Mouse (Mus musculus) right cerebral cortex, postnatal 14 days (tissue): ENCODE results near the gene Retreg1.

ENCODE experiments used
- DNase-seq: peaks from one replicate; pipeline ENCODE4 v3.0.0; 2022

Retreg1 gene

DNA sequence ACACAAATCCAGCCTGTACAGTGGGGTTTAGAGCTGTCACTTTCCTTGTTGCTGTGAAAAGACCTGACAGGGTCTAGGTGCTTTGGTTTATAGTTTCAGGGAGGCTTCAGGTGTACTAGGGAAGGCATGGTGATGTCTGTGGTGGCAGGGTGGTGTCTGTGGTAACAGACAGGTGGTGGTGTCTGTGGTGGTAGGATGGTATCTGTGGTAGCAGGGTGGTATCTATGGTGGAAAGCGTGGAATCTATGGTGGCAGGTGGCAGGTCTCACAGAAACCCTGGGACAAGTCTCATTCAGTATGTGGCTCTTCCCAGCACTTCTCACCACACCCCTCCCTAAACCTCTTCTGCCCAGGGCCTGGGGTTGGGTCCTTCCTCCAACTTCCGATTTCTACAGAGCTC, 8.7 kb upstream of the Retreg1 start:
- no peak for DNase-seq

DNA sequence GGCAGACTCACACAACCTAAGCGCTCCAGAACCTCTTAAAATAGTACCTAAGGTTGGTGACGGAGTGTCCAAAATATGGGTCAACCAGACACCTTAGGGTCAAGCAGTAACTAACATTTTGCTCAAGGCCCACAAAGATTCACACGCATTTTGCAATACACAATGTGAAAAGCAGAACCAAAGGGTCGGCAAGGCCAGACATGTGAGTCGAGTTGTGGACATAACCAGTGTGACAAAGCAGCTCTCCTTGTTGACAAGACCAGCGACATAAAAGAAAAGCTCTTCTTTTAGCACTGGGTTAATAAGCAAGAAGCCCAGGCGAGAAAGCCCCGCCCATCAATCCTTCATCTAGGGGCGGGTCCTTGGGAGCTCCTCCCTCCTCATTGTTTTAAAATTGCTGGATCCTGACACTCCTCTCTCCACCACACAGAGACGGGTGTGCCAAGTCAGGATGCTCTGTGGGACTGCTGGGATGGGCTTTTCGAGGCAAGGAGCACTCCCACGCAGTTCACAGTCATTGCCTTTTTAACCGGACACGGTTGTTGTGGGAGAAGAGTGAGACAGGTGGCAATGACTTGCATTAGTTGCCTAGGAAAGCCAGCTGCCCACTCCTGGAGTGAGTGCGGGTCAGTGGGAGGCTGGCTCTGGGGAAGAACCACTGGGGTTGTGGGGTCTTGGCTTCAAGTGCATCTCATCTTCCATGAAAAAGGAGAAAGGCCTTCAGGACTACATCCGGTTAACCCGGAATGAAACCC, 7.9 kb upstream of the Retreg1 start:
- DNase-seq = no peak

DNA sequence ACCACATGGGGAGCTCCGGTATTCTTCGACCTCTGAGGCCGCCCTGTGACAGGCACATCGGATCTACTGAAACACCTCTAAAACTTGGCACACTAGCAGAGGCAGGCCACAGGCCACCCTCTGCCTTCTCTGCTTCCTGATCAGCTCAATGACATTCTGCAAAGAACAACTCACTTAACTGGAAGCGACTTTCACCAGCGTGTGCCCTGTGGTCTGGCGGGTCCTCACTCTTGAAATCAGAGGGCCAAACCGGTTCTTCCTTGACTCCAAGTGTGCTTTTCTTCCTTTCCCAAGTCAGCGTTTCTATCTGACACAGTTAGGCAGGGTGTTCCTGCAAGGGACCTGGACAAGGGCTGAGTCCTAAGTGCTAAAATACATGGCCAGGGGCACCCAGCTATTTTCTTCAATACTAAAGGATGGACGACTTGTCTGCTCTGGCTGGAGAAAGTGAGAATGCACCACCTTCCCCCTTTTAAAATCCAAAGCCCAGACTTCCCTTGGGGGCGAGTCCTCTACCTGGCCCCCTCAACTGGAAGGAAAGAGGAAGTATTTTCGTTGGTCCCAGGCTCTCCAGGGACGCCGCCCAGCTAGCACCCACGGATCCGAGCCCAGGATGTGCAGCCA, 406 bp upstream of the Retreg1 start:
- DNase-seq = no peak

DNA sequence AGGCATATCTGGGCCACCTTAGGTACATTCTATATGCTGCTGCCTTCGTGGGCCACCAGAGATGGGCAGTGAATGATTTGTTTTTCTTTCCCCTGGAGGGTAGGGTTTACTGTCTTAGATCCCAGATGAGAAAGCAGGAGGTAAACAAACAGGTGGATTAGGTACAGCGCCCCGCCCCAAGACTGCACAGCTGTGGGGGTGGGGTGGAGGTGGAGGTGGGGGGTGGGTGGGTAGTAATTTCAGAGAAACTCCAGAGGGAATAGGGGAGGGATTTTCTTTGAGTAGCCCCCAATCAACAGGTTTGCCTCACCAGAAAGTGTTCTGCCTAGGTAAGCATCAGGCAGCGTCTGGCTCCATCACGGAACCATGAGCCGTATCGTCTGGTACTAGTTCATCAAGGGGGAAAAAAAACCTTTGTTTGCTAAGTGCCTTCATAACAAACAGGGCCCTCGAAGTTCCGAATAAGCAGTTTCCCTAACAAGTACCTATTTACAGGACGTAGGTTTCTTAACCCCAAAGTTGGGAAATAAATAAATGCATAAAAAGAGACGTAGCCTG, 1.1 kb downstream of the Retreg1 start:
- DNase-seq = no peak

DNA sequence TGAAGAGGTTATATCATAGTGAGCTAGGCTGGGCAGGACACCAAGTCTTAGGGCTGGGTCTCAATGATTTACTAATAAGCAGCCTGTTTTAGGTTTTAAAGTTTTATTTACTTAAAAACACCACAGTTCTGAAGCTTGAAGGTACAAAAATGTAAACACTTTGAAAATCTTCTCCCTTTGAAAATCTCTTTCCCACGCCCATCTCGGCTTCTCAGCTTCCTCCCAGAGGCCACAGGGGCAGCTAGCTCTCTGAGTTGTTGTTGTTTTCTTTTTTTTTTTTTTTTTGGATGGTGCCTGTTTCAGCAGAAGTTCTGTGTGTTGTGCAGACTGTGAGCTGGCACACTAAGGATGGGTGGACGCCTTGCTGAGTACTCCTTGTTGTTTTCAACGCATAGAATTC, 1.8 kb downstream of the Retreg1 start:
- no peak for DNase-seq

DNA sequence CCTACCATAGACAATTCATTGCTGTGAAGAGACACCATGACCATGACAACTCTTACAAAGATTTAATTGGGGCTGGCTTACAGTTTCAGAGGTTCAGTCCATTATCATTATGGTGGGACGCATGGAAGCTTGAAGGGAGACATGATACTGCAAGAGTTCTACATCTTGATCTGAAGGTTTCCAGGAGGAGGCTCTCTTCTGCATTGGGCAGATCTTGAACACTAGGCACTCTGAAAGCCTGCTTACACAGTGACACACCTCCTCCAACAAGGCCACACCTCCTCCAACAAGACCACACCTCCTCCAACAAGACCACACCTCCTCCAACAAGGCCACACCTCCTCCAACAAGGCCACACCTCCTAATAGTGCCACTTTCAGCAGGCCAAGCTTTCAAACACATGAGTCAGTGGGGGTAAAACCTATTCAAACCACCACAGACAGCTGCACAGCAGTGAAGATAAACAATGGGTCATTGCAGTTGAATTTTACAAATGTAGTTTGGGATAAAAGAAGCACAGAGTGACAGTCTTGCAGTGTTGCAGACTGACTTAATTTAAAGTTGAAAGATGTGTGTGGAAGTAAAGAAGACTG, 4.7 kb downstream of the Retreg1 start:
- no peak for DNase-seq

DNA sequence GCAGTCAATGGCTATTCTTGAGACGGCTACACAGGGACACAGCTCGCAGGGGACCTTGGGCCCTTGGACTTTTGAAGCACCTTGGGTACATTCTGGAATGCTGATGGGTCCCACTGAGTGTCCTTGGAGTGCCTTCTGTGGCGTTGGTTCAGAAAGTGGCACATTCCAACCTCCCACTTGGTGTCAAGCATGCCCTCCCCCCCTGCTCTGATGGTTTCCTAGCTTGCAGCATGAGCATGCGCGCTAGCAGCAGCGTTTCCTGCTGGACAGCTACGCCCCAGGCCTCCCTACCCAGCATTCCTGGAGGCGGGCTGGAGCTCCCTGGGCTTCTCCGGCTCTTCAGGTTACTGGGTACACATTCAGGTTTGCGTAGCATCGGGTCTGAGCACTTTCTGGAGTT, 7.6 kb downstream of the Retreg1 start:
- DNase-seq = no peak

DNA sequence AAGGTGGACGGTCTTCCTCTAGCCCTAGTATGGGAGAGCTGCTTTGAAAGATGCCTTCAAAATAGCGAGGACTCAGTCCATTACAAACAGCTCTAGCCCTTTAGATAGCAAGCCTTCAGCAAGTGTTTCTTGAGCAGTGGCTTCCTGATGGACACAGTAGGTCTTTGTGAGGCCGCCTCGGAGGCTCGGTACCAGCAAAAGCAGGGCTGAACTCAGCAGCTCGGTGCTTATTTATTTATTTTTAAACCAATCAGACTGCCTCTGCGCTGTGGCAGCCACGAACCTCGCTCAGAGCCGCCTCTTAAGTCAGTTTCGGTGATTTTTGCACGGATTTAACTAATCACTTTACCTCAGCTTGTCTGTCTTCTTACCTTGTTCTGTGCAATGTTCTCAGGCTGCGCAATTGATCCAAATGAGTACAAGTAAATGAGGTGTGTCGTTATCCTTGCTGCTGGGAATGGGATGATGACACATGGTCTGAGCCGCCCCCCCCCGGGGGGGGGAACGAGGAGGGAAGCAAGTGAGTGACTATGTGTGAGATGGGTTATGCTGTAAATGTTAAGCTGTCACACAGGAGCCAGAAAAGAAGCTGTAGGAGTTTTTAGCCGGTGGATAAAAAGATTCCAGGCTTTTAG, 11.4 kb downstream of the Retreg1 start:
- DNase-seq = no peak

DNA sequence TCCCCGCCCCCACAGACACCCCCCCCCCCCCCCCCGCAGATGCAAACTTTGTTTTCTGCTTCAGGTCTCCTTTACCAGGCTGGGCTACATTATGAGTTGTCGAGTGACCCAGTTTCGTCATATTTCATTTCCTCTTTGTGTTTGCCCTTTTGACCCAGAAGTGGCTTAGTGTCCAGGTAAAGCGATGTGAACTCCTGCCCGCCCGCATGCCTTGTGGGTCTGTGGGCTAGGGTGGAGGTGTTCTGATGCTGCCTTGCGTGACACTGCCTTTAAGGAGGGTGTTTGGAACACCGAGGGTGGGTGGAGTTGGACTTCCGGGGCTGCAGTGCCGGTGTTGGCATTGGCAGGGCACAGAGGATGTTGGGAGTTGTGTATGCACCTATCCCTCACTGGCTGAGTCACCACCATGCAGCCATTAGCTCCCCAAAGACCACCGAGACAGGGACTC, 15.7 kb downstream of the Retreg1 start:
- no peak for DNase-seq

DNA sequence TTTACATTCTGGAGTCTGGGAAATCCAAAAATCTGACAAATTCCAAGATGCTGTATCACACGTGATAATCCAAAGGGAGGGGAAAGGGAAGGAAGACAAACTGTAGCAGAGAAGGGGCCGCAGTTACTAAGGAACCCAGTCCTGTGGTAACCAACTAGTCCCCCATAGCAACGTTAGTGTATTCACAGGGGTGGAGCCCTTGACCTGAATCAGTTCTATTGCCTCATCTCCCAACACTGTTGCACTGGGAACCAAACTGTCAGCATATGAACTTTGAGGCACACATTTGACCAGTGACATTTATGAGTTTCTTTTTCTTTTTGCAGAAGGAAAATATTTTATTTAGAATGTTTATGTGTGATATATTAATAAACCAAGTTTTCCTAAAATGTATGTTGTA, 16.5 kb downstream of the Retreg1 start:
- no peak for DNase-seq

DNA sequence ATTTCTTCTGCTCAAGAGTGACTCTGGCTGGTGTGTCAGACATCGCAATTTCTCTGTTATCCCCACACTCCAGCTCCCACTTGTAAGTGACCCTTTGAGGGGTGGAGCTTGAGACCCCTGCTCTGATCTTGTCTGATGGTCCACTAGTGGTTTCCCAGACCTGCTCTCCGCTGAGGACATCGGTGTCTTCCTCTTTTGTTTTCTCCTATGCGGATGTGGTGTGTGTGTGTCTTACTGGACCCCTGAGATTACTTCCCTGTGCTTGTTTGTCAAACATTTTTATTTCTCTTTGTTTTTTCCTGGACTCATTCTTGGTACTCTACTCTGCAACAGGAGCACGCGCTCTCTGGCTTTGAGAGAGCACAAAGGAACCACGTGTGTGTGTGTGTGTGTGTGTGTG, 18.9 kb downstream of the Retreg1 start:
- DNase-seq = no peak

DNA sequence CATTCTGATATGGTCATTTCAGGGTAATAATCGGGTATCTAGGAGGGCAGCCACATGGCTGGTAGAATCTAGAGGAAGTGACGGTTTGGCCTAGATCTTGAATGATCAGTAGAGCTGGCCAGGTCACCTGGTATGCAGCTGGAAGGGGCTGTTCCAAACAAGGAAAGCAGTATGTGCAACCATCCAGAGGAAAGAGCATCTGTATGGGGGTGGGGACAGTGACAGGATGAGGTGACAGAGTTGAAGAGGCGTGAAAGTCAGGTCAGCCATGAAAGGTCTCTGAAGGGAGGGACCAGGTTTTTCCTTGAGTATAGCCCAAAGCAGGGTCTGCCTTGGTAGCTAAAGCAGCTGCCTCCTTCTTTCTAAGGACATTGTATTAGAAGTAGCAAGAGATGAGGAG, 22.6 kb downstream of the Retreg1 start:
- DNase-seq = no peak

DNA sequence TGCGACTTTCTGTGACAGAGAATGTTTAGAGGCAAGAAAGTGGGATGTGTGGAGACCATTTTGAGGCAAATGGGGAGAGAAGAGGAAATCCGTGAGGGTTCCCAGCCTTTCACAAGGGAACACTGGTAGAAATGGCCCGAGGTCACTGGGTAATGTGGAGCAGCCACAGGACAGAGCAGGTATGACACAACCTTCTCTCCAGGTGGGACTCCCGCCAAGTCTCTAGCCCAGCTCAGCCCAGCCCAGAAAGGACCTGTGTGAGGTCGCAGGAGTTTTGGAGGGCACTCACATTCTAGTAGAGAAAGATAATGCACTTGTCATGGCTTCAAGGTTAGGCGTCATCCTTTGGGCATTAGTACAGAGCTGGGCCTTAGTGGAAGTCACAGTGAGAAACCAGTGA, 23.1 kb downstream of the Retreg1 start:
- no peak for DNase-seq

DNA sequence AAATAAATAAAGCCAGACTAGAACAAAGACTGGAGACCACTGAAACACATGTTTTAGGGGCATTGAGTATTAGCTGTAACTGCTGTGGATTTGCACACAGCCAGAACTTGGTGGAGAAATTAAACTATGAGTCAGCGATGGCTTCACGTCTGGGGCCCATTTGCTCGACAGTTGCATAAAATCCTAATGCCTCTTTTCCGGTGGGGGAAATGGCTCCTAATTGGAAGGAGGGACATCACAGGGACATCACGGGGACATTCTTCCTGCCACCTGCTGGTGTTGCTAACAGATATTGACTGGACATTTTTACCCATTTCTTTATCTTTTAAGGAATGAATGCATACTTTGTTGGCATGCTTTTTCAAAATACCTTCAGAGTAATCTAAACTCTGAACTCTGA, 26.1 kb downstream of the Retreg1 start:
- no peak for DNase-seq

DNA sequence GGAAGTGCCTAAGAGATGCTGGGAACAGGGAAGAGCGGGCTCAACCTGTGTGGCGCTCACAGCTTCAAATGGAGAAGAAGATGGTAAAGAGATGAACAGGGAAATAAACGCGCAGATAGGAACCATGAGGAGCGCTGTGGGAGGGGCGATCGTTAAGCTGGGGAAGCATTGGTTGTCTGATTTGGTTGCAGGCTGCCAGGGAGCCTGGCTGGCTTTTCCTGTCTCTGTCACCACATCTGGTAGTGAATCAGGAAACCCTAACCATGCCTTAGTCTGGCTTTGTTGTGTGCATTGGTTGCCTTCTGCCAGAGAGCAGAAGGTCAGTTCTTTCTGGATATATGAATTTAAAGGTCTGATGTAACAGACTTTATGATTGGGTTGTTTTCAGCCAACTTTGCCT, 28.5 kb downstream of the Retreg1 start:
- DNase-seq = no peak

DNA sequence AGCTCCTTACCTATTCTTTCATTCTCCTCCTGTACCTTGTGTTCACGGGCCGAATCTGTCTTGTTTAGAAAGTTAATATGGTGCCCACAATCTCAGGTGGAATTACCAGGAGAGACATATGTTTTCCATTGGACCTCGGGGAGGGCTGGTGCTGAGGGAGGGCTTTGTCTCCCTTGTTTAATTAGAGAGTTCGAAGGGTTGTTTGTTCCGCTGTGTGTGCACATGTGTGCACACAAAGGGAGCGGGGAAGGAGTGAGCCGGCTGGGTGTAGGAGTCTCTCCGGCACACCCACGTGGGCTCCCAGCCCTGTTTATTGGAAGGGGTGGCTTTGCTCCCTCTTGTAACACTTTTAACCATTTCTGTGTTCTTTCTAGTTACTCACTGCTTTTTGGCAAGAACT, 29.1 kb downstream of the Retreg1 start:
- DNase-seq = no peak

DNA sequence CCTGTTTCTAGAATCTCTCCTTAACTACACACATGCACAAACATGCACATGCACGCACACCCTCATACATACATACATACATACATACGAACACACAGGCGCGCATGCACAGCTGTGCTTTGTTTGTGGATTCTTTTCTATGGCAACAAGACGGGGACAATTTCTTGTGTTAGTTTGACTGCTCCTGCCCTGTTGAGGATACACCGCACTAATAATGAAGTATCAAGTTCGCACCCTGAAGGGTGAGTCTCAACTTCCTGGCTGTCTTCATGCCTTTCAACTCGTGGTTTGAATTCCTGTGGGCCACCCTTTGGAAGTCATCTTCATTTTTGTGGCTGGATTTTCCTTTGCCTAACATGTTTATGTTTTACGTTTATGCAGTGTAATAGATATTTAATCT, 29.7 kb downstream of the Retreg1 start:
- DNase-seq = no peak

DNA sequence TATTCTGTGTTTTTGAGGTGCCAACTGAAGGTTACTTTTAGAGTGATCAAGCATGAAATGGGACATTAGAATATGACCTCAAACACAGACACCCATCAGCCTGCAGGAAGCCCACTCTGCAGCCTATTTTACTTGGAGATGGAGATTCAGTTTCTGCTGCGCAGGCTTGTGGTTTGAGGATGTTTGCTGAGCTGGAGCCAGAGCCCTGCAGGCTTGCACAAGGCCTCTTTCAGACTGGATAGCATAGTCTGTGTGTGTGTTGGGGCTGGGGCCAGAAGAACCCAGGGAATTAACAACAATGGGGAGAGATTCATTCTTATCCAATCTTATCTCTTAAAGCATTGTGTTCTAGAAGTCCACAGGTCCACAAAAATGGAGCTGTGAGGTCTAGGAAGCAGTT, 30.6 kb downstream of the Retreg1 start:
- DNase-seq = no peak

DNA sequence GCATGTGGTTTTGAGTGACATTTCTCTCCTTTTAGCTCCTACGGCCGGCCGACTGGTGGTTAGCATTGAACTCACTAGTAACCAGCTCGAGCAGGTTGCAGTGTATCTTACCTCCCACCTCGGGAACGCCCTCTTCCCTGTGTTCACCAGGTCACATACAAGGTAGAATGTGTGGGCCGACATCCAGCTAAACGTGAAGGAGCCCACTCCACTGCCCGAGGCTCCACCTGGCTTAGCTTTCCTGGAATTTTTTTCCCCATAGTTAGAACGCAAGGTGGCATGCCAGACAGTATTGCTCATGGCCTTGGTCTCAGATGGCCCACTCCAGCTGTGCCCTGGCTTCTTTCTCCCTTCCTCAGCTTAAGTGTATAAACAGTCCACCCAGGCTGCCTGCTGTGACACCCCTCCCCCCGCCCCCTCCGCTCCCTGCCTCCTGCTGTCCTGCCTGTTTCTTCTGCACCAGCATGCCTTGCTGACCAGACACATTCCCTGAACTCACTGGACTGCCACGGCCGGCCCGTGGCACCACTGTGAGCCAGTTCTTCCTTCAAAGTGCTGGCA, 33.7 kb downstream of the Retreg1 start:
- DNase-seq = no peak

DNA sequence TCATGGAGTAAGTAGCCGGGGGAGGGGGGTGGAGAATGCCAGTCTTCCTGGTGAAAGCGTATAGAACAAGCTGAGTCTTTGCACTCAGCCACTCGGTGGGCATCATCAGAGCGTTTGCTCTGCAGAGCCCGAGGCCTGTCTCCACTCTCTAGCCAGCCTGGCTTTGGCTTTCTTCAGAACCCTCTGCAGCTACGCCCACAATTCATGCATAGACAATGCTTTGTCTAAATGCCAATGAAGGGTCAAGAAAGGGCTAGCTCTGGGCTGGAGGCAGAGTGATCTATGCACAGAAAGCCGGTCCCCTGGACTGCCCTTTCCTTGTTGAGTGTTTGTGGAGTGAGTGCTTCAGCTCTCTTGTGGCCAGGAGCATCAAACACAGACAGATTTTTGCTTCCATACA, 34.8 kb downstream of the Retreg1 start:
- no peak for DNase-seq

DNA sequence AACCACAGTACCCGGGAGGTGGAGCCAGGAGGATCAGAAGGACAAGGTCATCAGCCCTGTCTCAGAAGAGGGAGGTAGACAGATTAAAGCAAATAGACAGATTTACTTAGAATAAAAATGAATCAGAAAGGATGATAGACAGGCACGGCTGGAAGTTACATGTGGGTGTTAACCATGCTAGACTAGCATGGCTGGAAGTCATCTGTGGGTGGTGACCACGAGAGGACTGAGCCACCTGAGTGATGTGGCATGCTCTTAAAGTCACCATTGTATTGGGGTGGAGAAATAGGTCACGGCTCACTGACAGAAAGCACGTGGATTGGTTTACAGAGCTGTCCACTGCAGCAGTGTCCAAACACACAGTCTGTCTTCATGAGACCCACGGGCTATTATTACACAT, 36.2 kb downstream of the Retreg1 start:
- no peak for DNase-seq

DNA sequence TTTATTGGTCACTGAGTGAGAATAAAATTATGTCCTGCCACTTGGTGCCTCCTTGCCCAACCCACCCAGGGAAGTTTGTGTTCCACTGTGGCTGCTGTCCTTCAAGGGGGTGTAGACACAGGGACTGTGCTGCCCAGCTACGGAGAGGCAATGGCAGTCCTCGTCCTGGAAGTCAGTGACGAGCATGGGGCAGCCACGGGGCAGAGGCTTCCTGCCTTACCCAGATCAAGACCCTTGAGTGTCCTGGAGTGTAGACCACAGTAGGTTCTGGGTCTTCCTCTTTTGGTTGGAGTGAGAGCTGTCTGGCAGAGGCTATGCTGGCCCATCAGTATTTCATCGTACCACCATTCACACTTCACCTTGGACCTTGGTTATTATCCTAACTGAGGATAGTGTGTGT, 37.2 kb downstream of the Retreg1 start:
- DNase-seq = no peak

DNA sequence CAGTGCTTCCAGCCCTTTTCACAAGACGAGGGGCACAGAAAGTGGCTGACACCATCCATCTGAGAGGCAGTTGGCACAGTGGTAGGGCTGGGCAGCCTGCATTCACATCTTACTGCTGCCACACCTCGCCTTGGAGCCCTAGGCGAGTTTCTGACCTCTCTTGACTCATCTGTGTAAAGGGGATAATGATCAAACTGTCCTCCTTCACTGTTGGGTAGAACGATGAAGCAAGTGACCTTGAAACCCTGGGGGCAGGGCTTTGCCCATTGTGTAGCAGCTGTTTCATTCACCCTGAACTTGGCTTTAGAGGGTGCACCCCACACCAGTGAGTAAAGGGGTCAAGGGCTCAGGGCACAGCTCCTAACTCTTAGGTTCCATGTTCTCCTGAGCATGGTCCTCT, 39.0 kb downstream of the Retreg1 start:
- DNase-seq = no peak
